Mouse (Mus musculus): ENCODE measurements around the gene Fes. TPM values are rescaled to one million over a fixed set of nuclear protein-coding genes. Genes with fewer than 3 reads are reported as not detected.
A peak's percentile ranks its signal among the peaks of the same experiment; 100 is the strongest.
"Not testable (repeated sequence)": the region's sequence is repeated elsewhere in the genome, so short reads cannot be mapped to it uniquely, and the experiment has no call there.

The Fes gene
- polyA plus RNA-seq, 1 experiment from 2014 or later, result 16.6 TPM

DNA sequence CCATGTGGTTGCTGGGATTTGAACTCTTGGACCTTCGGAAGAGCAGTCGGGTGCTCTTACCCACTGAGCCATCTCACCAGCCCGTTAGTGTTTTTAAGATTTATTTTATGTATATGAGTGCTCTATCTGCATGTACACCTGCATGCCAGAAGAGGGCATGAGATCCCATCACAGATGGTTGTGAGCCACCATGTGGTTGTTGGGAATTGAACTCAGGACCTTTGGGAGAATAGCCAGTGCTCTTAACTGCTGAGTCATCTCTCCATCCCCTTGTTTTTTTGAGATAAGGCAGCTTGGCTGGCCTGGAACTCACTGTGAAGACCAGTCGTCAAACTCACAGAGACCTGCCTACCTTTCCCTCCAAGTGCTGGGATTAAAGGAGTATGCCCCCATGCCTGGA is 8.7 kb upstream of the Fes start:
- H3K27me3 ChIP-seq, result peaks cover 19% of the 10 kb centered on the region
- not testable (repeated sequence) for H3K9me3 ChIP-seq (replicated peaks); ATAC-seq (ENCODE audit: insufficient read depth); H3K4me2 ChIP-seq; H3K9ac ChIP-seq; H3K4me3 ChIP-seq (replicated peaks); H3K27ac ChIP-seq (replicated peaks)
- WGBS (ENCODE audit: insufficient replicate concordance), result 66% methylated on average over 4 of the region's 4 CpGs
- peaks cover 18% of the 10 kb centered on the region for H3K4me1 ChIP-seq (replicated peaks)
- peaks cover 62% of the 10 kb centered on the region for H3K36me3 ChIP-seq (replicated peaks)

DNA sequence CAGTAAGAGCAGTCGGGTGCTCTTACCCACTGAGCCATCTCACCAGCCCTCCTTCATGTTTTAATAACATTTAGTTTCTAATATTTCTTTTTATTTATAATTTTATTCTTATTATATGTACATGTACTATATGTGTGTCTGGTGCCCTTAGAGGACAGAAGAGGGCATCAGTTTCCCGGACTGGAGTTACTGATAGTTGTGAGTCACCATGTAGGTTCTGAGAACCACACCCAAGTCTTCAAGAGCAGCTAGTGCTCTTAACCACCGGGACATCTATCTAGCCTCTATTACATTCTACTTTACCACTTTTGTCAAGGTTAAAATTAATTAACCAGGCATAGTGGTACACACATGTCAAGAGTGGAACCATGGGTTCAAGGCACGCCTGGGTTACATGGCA is 6.9 kb upstream of the Fes start:
- Histone ChIP-seq H3K27ac (replicated peaks) (no peak overlapping the region), H3K4me1 (replicated peaks) (peaks cover under 1% of the 10 kb centered on the region; the same call in 1 of the 2 replicates), H3K27me3 (0 out of 2 replicates have a peak, but pooled peaks cover under 1% of the 10 kb centered on the region), H3K9ac (no peak overlapping the region), H3K9me3 (replicated peaks) (no peaks in the 10 kb centered on the region), H3K36me3 (replicated peaks) (peaks cover 74% of the 10 kb centered on the region), H3K4me3 (replicated peaks) (no peak overlapping the region), H3K4me2 (no peak overlapping the region)
- WGBS (ENCODE audit: insufficient replicate concordance), result 59% methylated on average over 4 of the region's 4 CpGs
- ATAC-seq (ENCODE audit: insufficient read depth), result no peak

DNA sequence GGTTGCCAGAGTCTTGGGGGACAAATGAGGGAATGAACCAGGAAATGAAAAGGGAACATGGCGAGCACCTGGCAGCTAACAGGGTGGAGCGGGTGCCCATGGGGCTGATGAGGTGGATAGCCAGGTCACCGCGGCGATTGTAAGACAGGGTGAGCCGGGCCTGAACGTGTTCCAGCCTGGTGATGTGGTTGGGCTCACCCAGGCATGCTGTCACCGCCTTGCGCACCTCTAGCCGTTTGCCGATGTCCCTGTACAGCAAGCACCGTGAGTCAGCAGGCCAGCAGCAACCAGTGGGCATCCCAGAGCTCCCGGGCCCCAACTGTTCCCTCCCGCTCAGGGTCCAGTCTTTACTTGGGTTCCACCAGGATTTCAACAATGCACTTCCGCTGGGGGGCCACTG is 4.4 kb upstream of the Fes start:
- Histone ChIP-seq H3K9me3 (replicated peaks) (no peaks in the 10 kb centered on the region), H3K36me3 (replicated peaks) (peaks cover 58% of the 10 kb centered on the region)
- ATAC-seq (ENCODE audit: insufficient read depth), result no peak

DNA sequence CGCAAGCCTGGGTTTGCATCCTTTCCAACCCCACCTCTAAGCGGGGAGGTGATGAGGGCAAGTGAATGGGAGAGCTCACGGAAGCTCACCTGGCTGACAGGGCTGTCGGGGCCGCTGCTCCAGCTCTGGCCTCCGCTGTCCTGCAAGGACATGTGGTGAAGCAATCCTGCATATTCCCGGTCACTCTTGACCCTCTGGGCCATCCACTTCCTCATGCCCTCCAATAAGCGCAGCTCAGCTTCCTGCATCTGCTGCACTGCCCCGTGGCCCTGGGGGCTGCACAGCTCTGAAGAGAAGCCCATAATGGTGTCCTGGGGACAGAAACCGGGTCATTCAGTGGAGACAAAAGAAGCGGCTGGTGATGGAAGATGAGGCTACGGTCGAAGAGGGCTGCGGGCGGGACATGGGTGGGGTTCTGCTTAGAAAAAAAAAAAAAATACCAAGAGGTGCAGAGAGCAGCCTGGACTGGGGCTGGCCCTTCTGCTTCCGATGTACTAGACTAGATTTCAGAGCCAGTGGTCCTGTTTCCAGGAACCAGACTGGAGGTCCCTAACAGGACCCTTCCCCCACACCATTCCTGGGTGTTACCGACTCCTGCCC is 613 bp downstream of the Fes start:
- H3K36me3 ChIP-seq (replicated peaks), result peaks cover 21% of the 10 kb centered on the region
- peaks cover 29% of the 10 kb centered on the region for H3K27me3 ChIP-seq
- H3K4me3 ChIP-seq (replicated peaks), result peak overlapping the region; percentile 53
- H3K9me3 ChIP-seq (replicated peaks), result no peaks in the 10 kb centered on the region
- peaks cover 24% of the 10 kb centered on the region for H3K4me1 ChIP-seq (replicated peaks)
- peak overlapping the region; percentile 53 for H3K4me2 ChIP-seq
- peak overlapping the region; percentile 37; the same call in 1 of the 2 replicates for H3K9ac ChIP-seq
- peak overlapping the region; percentile 77 for H3K27ac ChIP-seq (replicated peaks)
- WGBS (ENCODE audit: insufficient replicate concordance), result 5% methylated on average over 17 of the region's 17 CpGs
- ATAC-seq (ENCODE audit: insufficient read depth), result peak; percentile 22

More for the DNA sequence above, 4.4 kb upstream of the Fes start:
- 81% methylated on average over 15 of the region's 15 CpGs for WGBS (ENCODE audit: insufficient replicate concordance)
- Histone ChIP-seq H3K4me2 (no peak overlapping the region), H3K9ac (no peak overlapping the region), H3K4me3 (replicated peaks) (no peak overlapping the region), H3K4me1 (replicated peaks) (peaks cover 15% of the 10 kb centered on the region), H3K27me3 (peaks cover 19% of the 10 kb centered on the region), H3K27ac (replicated peaks) (no peak overlapping the region)

DNA sequence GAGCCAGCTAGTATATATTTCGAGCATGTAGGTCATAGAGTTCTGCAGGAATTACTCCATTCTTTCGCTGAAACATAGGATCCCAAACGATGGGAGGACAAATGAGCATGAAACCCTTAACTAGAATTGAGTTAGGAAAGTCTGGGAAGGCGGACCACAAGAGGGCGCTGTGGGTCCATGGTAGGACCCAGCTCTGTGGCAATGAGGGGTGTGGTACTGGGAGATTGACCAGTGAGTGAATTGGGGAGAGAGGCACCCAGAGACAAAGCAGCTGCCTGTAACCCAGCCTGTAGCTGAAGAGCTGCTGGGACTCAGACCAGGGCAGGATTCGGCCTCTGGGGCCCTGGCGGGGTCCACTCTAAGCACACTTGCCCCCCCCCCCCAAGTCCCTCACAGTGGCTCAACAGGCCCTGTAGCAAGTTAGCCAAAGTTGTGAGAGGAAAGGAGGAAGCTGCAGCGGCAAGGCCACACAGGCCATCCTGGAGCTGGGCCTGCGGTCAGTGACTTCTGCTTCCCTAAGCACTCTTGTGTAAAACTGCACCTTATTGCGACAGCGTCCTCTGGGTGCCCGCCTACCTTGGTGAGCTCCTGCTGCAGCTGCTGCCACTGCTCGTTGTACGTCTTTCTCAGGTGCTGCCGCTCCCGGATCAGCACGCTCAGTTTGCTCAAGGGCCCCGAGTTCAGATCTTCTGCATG is 1.4 kb downstream of the Fes start:
- peaks cover 29% of the 10 kb centered on the region for H3K27me3 ChIP-seq
- ATAC-seq (ENCODE audit: insufficient read depth), result peak; percentile 51
- 7% methylated on average over 18 of the region's 18 CpGs for WGBS (ENCODE audit: insufficient replicate concordance)
- no peaks in the 10 kb centered on the region for H3K9me3 ChIP-seq (replicated peaks)
- H3K4me3 ChIP-seq (replicated peaks), result peak overlapping the region; percentile 53
- no peak overlapping the region for H3K9ac ChIP-seq
- peak overlapping the region; percentile 53 for H3K4me2 ChIP-seq
- H3K27ac ChIP-seq (replicated peaks), result peak overlapping the region; percentile 77
- peaks cover 24% of the 10 kb centered on the region for H3K4me1 ChIP-seq (replicated peaks)
- peaks cover 16% of the 10 kb centered on the region for H3K36me3 ChIP-seq (replicated peaks)

DNA sequence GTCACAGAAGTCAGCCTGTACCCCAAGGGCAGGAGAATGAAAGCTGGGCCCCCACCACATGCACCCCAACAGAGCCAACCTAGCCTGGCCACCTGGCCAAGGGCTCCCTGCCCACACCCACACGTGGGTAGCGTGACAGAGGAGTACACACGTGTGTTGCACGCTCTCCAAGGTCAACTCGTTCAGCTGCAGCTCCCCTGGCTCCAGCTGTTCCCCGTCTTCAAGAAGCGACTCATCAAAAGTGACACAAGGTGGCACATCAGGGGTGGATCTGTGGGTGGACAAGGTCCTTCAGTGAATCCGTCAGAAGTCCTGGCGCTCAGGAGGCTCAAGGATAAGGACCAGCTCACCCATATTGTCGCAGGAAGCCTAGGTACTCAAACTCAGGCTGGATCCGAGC is 4.8 kb downstream of the Fes start:
- H3K27me3 ChIP-seq, result peaks cover 17% of the 10 kb centered on the region
- WGBS (ENCODE audit: insufficient replicate concordance), result 69% methylated on average over 11 of the region's 11 CpGs
- H3K4me2 ChIP-seq, result no peak overlapping the region
- H3K36me3 ChIP-seq (replicated peaks), result peaks cover 18% of the 10 kb centered on the region
- no peak overlapping the region for H3K4me3 ChIP-seq (replicated peaks)
- ATAC-seq (ENCODE audit: insufficient read depth), result no peak
- H3K27ac ChIP-seq (replicated peaks), result no peak overlapping the region
- H3K9me3 ChIP-seq (replicated peaks), result no peaks in the 10 kb centered on the region
- peaks cover 16% of the 10 kb centered on the region for H3K4me1 ChIP-seq (replicated peaks)
- H3K9ac ChIP-seq, result no peak overlapping the region

DNA sequence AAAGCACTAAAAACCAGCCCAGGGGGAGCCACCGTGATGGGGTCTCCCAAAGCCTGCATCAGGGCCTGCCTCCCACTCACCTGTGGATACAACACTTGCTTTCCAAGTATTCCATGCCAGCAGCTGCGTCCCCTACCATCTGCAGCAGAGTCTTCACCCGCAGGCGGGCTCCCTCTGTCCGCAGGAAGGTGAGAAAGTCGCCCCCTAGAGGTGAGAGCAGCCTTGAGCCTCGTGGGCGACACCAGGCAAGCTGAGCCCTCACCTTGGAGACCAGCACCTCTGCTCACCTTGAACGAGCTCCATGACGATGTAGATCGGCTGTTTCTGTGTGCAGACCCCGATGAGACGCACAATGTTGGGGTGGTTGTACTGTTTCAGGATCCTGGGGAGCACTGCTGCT is 8.2 kb downstream of the Fes start:
- WGBS (ENCODE audit: insufficient replicate concordance), result 59% methylated on average over 13 of the region's 13 CpGs
- Histone ChIP-seq H3K27ac (replicated peaks) (no peak overlapping the region), H3K4me3 (replicated peaks) (no peak overlapping the region), H3K4me2 (no peak overlapping the region), H3K4me1 (replicated peaks) (no peaks in the 10 kb centered on the region; the same call in 1 of the 2 replicates), H3K27me3 (no peaks in the 10 kb centered on the region), H3K36me3 (replicated peaks) (peaks cover 22% of the 10 kb centered on the region), H3K9me3 (replicated peaks) (no peaks in the 10 kb centered on the region), H3K9ac (no peak overlapping the region)
- no peak for ATAC-seq (ENCODE audit: insufficient read depth)

DNA sequence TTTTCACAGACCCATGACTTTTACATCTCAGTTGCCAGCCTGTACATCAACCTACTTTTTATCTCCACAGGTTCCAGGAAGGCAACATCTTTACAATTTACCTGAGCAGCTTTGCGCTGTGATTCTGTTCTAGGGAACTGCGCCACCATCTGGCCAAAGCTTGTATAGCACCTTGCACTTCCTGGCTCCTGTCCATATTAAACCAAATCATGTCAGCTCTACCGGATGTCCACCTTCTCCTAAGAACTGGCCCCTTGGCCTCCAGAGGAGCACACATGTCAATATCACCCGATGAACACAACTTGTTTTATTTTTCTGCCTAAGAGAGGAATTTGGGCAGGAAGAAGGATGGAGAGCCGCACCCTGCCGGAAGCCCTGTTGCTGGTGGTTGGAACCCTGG is 10.3 kb downstream of the Fes start:
- Histone ChIP-seq H3K4me1 (replicated peaks) (no peaks in the 10 kb centered on the region; the same call in 1 of the 2 replicates), H3K27ac (replicated peaks) (no peak overlapping the region), H3K9ac (no peak overlapping the region), H3K27me3 (peaks cover 8% of the 10 kb centered on the region; the same call in 1 of the 2 replicates), H3K4me2 (no peak overlapping the region), H3K4me3 (replicated peaks) (no peak overlapping the region), H3K36me3 (replicated peaks) (peaks cover 22% of the 10 kb centered on the region), H3K9me3 (replicated peaks) (no peaks in the 10 kb centered on the region)
- 42% methylated on average over 6 of the region's 6 CpGs for WGBS (ENCODE audit: insufficient replicate concordance)
- no peak for ATAC-seq (ENCODE audit: insufficient read depth)

DNA sequence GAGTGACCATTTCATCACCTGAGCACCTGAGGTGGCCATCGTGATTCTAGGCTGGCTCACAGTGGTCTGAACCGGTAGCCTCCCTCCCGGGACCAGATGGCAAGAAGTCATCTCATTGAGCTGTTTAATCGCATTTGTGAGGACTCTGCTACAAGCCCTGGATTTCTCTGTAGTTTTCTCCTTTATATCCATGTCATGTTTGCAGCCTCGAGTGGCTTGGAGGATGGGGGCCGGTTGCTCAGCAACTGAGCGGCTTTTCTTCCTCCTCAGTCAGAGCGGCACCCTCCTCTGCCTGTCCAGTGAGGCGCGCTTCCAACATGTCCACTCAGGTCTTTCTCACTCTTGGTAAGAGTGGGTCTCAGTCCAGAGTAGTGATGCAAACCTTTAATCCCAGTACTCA is 11.6 kb downstream of the Fes start:
- Histone ChIP-seq H3K4me1 (replicated peaks) (peaks cover 5% of the 10 kb centered on the region; the same call in 1 of the 2 replicates), H3K27ac (replicated peaks) (no peak overlapping the region), H3K4me3 (replicated peaks) (no peak overlapping the region), H3K9me3 (replicated peaks) (no peaks in the 10 kb centered on the region), H3K27me3 (peaks cover 21% of the 10 kb centered on the region), H3K4me2 (no peak overlapping the region), H3K36me3 (replicated peaks) (peaks cover 17% of the 10 kb centered on the region), H3K9ac (no peak overlapping the region)
- no peak for ATAC-seq (ENCODE audit: insufficient read depth)
- WGBS (ENCODE audit: insufficient replicate concordance), result 70% methylated on average over 10 of the region's 10 CpGs

DNA sequence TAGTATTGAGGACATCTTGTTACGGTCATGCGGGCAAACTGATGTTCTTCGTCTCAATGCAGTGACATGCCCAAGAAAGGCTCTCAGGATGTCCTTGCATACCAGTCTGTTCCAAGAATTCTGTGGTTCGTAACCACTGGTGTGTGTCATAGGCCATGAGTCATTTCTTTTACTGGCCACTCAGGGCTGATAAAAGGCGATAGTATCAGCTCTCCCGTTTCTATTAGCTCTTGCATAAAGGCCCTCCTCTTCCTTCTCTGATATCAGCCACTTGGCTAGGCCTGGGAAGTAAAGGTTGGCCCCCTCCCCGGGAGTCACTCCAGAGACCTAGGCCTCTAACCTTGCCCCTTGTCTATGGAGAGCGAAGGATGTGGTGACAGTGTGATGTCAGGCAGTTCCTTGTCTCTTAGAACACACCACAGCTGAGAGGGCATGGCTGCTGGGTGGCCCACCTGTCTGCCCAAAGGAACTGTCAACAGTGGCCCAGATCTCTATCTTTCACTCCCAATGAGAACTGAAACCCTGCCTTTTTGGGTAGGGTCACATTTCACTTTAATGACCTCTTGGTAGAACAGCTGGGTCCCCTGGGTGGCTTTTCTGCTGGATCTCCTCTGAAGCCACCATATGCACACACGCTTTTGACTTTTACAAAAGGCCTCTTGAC is 12.2 kb downstream of the Fes start:
- H3K27me3 ChIP-seq, result peaks cover 28% of the 10 kb centered on the region
- H3K4me3 ChIP-seq (replicated peaks), result no peak overlapping the region
- peaks cover 17% of the 10 kb centered on the region for H3K36me3 ChIP-seq (replicated peaks)
- no peaks in the 10 kb centered on the region for H3K9me3 ChIP-seq (replicated peaks)
- peaks cover 11% of the 10 kb centered on the region for H3K4me1 ChIP-seq (replicated peaks)
- no peak overlapping the region for H3K4me2 ChIP-seq
- H3K9ac ChIP-seq, result no peak overlapping the region
- no peak overlapping the region for H3K27ac ChIP-seq (replicated peaks)
- no peak for ATAC-seq (ENCODE audit: insufficient read depth)
- WGBS (ENCODE audit: insufficient replicate concordance), result 38% methylated on average over 9 of the region's 9 CpGs

DNA sequence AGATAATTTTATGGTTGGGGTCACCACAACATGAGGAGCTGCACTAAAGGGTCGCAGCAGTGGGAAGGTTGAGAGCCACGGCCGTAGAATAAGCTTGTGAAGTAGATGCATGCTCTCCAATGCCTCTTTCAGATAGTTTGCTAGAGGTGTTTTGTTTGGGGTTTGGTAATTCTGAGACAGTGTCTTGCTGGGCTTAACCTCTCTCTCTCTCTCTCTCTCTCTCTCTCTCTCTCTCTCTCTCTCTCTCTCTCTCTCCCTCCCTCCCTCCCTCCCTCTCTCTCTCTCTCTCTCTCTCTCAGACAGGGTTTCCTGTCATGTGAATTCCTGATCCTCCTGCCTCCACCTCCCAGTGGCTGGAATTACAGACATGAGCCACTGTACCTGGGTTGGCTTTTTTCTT is 13.0 kb downstream of the Fes start:
- 78% methylated on average over 3 of the region's 3 CpGs for WGBS (ENCODE audit: insufficient replicate concordance)
- Histone ChIP-seq H3K27me3 (peaks cover 36% of the 10 kb centered on the region), H3K4me3 (replicated peaks) (no peak overlapping the region), H3K9me3 (replicated peaks) (no peaks in the 10 kb centered on the region), H3K4me2 (no peak overlapping the region), H3K4me1 (replicated peaks) (peaks cover 18% of the 10 kb centered on the region), H3K36me3 (replicated peaks) (peaks cover 15% of the 10 kb centered on the region), H3K9ac (no peak overlapping the region), H3K27ac (replicated peaks) (no peak overlapping the region)
- no peak for ATAC-seq (ENCODE audit: insufficient read depth)
